Mouse (Mus musculus) thymus, adult 2 months (tissue): ENCODE data around the gene Gpatch2.

ENCODE experiments used
- CTCF ChIP-seq: fragments of 200-500 bp; IDR thresholded peaks from 2 replicates; pipeline ENCODE4 v1.5.1; 2012; ENCODE audit warnings: mild to moderate bottlenecking, control low read depth, low read length, moderate library complexity, borderline replicate concordance; ENCODE audit not compliant: control insufficient read depth, poor library complexity, insufficient read depth; ENCODE audit errors: extremely low read depth
- POLR2A ChIP-seq: fragments of 200-500 bp; IDR thresholded peaks from 2 replicates; pipeline ENCODE4 v1.6.1; 2012; ENCODE audit warnings: mild to moderate bottlenecking, low read length, control low read depth, moderate library complexity; ENCODE audit not compliant: control insufficient read depth, poor library complexity, insufficient read depth; ENCODE audit errors: extremely low read depth

GRCm38 (mm10) chr1:187345156-187345555 lies 129.8 kb downstream of the Gpatch2 start:
- TF ChIP-seq CTCF, result no peak
- no peak for TF ChIP-seq POLR2A
